Mouse (Mus musculus) ES-E14 (cell line): ENCODE measurements at regions not wholly inside any gene's neighbourhood (a gene's known extent, or its start where the extent isn't known, plus 50 kb on each side); places are given as distances from the start of the nearest gene placed in this dataset.

Experiments used
- CHD2 ChIP-seq: IDR thresholded peaks from 2 replicates; pipeline ENCODE4 v1.6.1; 2014; ENCODE audit warnings: mild to moderate bottlenecking, low read depth, low read length, inconsistent platforms
- HCFC1 ChIP-seq: IDR thresholded peaks from 2 replicates; pipeline ENCODE4 v1.6.1; 2012; ENCODE audit warnings: low read length, inconsistent platforms, borderline replicate concordance; ENCODE audit not compliant: insufficient read depth
- MAFK ChIP-seq: IDR thresholded peaks from 2 replicates; pipeline ENCODE4 v1.6.1; 2014; ENCODE audit warnings: mild to moderate bottlenecking, low read depth, low read length, inconsistent platforms; ENCODE audit not compliant: insufficient read depth
- ZC3H11A ChIP-seq: IDR thresholded peaks from 2 replicates; pipeline ENCODE4 v1.6.1; 2012; ENCODE audit warnings: low read depth, mild to moderate bottlenecking, inconsistent platforms, low read length, borderline replicate concordance
- ZNF384 ChIP-seq: IDR thresholded peaks from 2 replicates; pipeline ENCODE4 v1.6.1; 2012; ENCODE audit warnings: low read depth, low read length, inconsistent platforms

DNA sequence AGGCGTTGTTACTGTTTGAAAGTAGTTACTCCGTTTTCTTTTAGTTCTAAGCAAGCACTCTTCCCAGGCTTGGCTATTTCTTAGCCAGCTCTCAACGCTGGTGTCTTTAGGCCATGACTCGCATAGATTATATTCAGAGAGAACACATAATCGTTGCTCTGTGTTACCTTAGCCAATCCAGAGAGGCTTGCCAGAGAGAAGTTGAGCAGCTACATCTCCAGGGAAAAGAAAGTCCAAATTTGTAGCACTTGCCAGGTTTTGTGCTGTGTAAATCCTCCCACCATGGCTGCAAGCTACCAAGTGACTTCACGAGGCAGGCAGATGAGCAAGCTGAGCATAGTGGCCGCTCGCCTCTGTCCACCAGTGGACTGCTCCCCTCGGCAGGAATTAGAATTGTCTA, 163.3 kb upstream of the Fn1 start:
- TF ChIP-seq ZNF384 (no peak), HCFC1 (no peak), MAFK (no peak), CHD2 (no peak), ZC3H11A (no peak)
